Mouse (Mus musculus) cerebellum, adult 2 months (tissue): ENCODE data around the gene Vcan. TPM values are rescaled to one million over a fixed set of nuclear protein-coding genes. Genes with fewer than 3 reads are reported as not detected.

Experiments used
- DNase-seq, 2 experiments: peaks; one replicate each; pipeline ENCODE4 v3.0.0; 2021
- H3K27ac ChIP-seq: fragments of 200-500 bp; 2 replicates; pipeline ENCODE4 v1.5.1; 2012; ENCODE audit warnings: low read length, control low read depth, inconsistent platforms; ENCODE audit not compliant: insufficient read depth
- H3K27me3 ChIP-seq: fragments of 200-500 bp; 2 replicates; pipeline ENCODE4 v1.6.1; 2012; ENCODE audit warnings: inconsistent platforms, mild to moderate bottlenecking, low read length, moderate library complexity; ENCODE audit not compliant: control insufficient read depth, insufficient read depth
- H3K4me1 ChIP-seq: fragments of 200-500 bp; 2 replicates; pipeline ENCODE4 v1.6.1; 2011; ENCODE audit warnings: low read length; ENCODE audit not compliant: control insufficient read depth, insufficient read depth
- H3K4me3 ChIP-seq: fragments of 200-500 bp; replicated peaks from 2 replicates; pipeline ENCODE3; 2011; ENCODE audit warnings: mild to moderate bottlenecking, low read depth, low read length, control low read depth; ENCODE audit not compliant: insufficient read depth
- CTCF ChIP-seq: fragments of 200-500 bp; IDR thresholded peaks from 2 replicates; pipeline ENCODE4 v1.5.1; 2011; ENCODE audit warnings: low read depth, mild to moderate bottlenecking, control low read depth, low read length, moderate library complexity, borderline replicate concordance; ENCODE audit not compliant: insufficient read depth
- POLR2A ChIP-seq: fragments of 200-500 bp; IDR thresholded peaks from 2 replicates; pipeline ENCODE4 v1.6.1; 2011; ENCODE audit warnings: low read length, control low read depth, borderline replicate concordance; ENCODE audit not compliant: insufficient read depth
- WGBS: fragments of 180-500 bp; shearing (Covaris S2); methylation state at CpG from one replicate; pipeline ENCODE4 v1.1.7; 2018; 5-methylcytosine and 5-hydroxymethylcytosine counted together
- polyA plus RNA-seq: library from polyadenylated mRNA; depleted of rRNA; stranded (reverse); fragments of >200 nt; gene quantifications from 2 replicates; pipeline ENCODE4 v1.2.3, GENCODE M21; 2012

Gene Vcan
- polyA plus RNA-seq, 1 experiment, result 9.5 TPM

DNA sequence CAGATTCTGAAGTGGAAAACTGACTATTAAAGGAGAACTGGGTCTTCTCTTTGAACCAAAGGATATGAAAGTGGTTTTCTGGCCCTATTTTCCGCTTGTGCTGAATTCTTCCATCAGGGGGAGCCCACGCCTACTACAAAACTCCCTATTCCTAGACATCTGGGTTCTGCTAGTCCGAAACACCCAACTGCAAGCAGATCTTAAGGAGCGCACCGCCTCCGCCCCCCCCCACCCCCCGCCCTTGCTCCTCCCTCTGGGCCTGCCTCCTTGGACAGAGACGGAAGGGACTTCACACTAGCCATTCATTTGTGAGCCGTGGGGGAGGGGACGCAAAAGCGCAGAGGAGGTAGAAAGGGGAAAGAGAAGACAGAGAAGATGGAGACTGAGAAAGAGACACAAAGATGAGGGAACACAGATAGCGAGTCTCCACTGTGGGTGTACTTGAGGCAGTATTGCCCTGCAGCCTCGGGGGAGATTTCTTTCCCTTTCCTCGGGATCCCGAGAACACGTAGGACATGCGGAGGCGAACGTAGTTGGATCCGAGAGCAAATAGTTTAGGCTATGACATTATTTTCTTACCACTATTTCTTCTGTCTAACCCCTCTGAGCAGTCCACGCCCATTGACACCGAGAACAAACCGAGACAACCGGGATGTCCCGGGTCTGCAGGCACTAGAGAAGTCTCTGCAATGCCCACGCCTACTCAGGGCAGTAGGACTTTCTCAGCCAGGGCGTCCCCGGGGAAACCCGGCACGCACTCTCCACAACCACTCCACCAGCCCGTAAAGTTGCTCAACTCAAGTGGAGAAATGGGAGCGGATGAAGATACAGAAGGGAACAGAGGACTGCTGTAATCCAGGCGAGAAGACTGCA, 1.8 kb downstream of the Vcan start:
- Histone ChIP-seq H3K4me1 (no peaks in the 10 kb centered on the region), H3K27me3 (no peaks in the 10 kb centered on the region; the same call in 1 of the 2 replicates), H3K27ac (no peak overlapping the region), H3K4me3 (peak overlapping the region; percentile 62)
- WGBS, result under 1% methylated on average over 33 of the region's 33 CpGs
- DNase-seq, result peak; percentile 35 to 41
- TF ChIP-seq CTCF (peak; percentile 32; the same call in 1 of the 2 replicates), POLR2A (no peak)

DNA sequence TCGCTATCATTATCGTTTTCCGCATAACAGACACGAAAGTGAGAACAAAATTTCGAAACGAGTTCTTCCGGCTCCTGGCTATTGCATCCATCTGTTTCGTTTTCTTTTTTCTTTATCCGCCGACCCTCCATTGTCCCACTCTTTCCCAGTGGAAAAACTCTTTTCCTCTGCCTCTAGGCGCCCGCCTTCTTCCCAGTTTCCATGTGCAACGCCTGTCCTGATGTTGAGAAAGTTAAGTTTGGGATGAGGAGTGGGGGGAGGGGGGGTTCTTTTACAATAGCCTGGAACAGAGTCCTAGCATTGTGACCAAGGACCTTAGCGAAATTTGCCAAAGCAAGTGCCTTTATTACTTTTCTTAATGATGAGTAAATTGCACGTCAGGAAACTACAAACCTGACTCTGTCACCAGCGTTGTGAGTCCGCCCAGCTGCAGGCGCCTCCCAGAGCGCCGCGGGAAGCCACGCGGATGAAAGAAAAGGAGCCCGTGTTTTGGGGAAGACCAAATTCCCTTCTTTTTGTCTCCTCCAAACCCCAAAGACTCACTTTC, 2.5 kb downstream of the Vcan start:
- no peaks in the 10 kb centered on the region; the same call in 1 of the 2 replicates for H3K27me3 ChIP-seq
- H3K4me3 ChIP-seq, result peak overlapping the region; percentile 62
- no peak overlapping the region for H3K27ac ChIP-seq
- no peak for DNase-seq
- no peak for TF ChIP-seq POLR2A
- H3K4me1 ChIP-seq, result no peaks in the 10 kb centered on the region
- 1% methylated on average over 24 of the region's 24 CpGs for WGBS

DNA sequence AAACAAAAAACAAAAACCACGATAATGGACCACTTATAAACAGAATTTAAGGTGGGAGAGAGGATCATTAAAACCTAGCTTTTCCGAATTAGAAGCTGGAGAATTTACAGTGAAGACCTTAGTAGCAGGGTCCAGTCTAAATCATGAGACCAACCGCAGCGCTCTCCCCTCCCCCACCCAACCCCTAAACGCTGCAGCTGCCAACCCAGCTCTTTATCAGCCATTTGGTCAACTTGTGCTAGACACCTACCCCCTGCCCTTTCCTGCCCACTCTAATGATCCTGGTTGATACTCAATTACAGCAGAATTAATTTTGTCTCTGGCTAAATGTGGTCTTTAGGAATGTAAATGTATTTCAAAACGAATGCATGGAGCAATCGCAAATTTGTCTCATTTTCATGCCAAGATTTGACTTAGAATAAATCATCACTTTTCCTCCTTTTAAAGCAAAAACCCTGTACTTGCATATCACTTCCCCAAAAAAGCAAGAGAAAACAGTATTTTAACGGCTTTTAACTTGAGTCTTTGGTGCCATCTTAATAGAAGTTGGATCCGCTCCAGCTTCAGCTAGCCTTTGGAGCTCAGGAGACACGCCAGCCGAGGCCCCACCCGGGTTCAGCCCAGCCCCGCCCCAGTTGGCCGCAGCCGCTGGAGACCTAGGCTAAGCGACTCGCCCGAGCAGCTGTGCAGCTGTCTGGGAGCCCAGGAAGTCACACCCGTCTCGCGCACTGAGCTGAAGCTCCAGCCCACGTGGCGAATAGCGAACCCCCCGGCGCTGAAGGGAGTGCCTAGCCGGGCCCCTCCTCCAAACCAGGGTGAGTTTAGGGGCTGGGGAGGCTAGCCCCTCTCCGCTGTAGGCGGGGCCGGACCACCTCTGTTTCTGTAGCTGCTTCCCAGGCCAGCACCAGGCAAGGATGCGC, 3.3 kb downstream of the Vcan start:
- Histone ChIP-seq H3K27me3 (no peaks in the 10 kb centered on the region; the same call in 1 of the 2 replicates), H3K27ac (no peak overlapping the region), H3K4me1 (no peaks in the 10 kb centered on the region), H3K4me3 (peak overlapping the region; percentile 62)
- peak; percentile 42 to 46 for DNase-seq
- WGBS, result 3% methylated on average over 31 of the region's 31 CpGs
- TF ChIP-seq POLR2A, result no peak
- TF ChIP-seq CTCF, result no peak

DNA sequence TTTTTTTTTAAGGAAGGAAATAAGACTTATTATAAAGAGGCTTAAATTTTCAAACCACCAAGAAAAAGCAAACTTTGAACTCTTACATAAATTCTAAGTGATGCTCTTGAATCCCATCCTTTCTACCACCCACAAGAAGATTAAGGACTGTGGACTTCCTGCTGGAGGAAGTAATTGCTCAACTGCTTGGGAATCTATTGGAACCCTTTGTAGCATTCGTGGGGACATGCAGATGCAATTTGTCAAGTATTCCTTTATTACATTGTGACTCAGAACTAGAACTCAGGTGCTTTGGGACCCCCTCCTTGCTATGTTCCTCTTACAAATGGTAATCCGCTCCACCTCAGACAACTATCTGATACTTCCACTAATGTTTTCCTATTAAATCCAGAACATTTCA, 4.0 kb downstream of the Vcan start:
- Histone ChIP-seq H3K27me3 (no peaks in the 10 kb centered on the region; the same call in 1 of the 2 replicates), H3K27ac (no peak overlapping the region), H3K4me3 (no peak overlapping the region), H3K4me1 (no peaks in the 10 kb centered on the region)
- no peak for TF ChIP-seq CTCF
- TF ChIP-seq POLR2A, result no peak
- 58% methylated on average over 2 of the region's 2 CpGs for WGBS
- no peak for DNase-seq

DNA sequence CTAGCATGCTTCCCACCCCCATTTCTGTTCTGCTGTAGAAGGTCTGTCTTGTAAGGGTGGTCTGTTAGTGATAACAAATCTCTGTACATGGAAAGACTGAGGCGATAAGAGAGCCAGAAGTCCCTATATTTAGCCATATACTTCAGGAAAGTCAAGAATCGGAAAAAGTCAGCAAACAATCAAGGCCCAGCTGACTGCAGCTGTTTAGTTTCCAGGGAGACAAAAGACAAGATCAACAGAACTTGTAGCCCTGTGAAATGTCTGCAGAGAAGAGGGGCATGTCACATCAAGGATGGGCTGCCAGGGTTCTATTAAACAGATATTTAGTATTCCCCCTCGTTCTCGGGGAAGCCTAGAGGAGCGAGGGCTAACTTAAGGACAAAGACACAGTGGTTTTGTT, 7.2 kb downstream of the Vcan start:
- no peaks in the 10 kb centered on the region for H3K27me3 ChIP-seq
- TF ChIP-seq CTCF, result no peak
- TF ChIP-seq POLR2A, result no peak
- 72% methylated on average over 5 of the region's 5 CpGs for WGBS
- H3K27ac ChIP-seq, result no peak overlapping the region
- H3K4me3 ChIP-seq, result no peak overlapping the region
- H3K4me1 ChIP-seq, result no peaks in the 10 kb centered on the region
- no peak for DNase-seq

DNA sequence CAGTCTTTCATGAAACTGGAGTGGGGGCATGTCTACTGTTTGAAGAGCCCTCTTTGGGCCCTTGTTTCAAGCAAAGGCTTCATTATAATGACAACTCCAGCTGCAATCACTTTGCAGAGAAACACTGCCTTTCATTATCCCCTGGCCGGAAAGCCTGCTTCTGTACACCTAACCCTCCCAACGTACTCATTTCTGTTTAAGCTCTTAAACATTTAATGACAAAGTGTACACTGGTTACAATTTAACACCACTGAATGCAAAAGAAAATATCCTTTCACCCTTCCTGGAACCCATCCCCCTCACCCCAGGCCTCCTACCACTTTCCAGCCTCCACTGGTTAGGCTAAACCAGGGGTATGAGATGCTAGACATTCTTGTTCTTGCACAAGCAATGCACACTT, 15.8 kb downstream of the Vcan start:
- H3K4me3 ChIP-seq, result no peak overlapping the region
- WGBS, result 86% methylated on average over 2 of the region's 2 CpGs
- no peak for TF ChIP-seq POLR2A
- H3K27ac ChIP-seq, result no peak overlapping the region
- no peaks in the 10 kb centered on the region for H3K27me3 ChIP-seq
- no peaks in the 10 kb centered on the region for H3K4me1 ChIP-seq
- DNase-seq, result no peak

DNA sequence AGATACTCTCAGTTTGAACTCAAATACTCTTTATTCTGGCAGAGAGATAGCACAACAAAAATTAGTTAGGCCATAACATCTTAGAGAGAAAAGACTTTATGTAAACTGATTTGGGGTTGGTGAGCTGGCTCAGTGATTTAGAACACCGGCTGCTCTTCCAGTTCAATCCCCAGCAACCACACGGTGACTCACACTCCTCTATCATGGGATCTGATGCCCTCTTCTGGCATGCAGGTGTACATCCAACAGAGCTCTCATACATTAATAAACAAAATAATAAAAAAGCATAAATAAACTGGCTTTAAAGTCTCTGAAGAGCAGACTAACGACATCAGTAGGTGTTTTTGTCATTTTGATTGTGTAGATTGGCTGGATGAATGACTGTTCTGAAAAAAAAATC, 21.8 kb downstream of the Vcan start:
- Histone ChIP-seq H3K4me1 (no peaks in the 10 kb centered on the region), H3K27ac (no peak overlapping the region), H3K4me3 (no peak overlapping the region), H3K27me3 (no peaks in the 10 kb centered on the region)
- no peak for DNase-seq
- TF ChIP-seq CTCF, result no peak
- TF ChIP-seq POLR2A, result no peak
- 37% methylated on average over 3 of the region's 3 CpGs for WGBS
